Mouse (Mus musculus) embryonic facial prominence, embryonic 10.5 days (tissue): ENCODE results near the gene Foxred2. TPM values are rescaled to one million over a fixed set of nuclear protein-coding genes. Genes with fewer than 3 reads are reported as not detected.

Experiments used
- DNase-seq: peaks from one replicate; pipeline ENCODE4 v3.0.0-alpha.2; 2017; ENCODE audit warnings: low spot score
- H3K27ac ChIP-seq: fragments of 300-500 bp; sonication (generic); replicated peaks from 2 replicates; pipeline ENCODE4 v1.5.1; 2016; ENCODE audit warnings: mild to moderate bottlenecking
- H3K27me3 ChIP-seq: fragments of 300-500 bp; sonication (generic); replicated peaks from 2 replicates; pipeline ENCODE4 v1.6.1; 2016; ENCODE audit warnings: low read depth, mild to moderate bottlenecking; ENCODE audit not compliant: poor library complexity, severe bottlenecking
- H3K36me3 ChIP-seq: fragments of 300-500 bp; sonication (generic); replicated peaks from 2 replicates; pipeline ENCODE4 v1.6.1; 2016; ENCODE audit warnings: mild to moderate bottlenecking, moderate library complexity
- H3K4me1 ChIP-seq: fragments of 300-500 bp; sonication (generic); 2 replicates; pipeline ENCODE4 v1.6.1; 2016
- H3K4me3 ChIP-seq: fragments of 300-500 bp; sonication (generic); 2 replicates; pipeline ENCODE4 v1.5.1; 2016; ENCODE audit warnings: mild to moderate bottlenecking, moderate library complexity
- H3K9me3 ChIP-seq: fragments of 300-500 bp; sonication (generic); 2 replicates; pipeline ENCODE4 v1.6.1; 2016; ENCODE audit warnings: mild to moderate bottlenecking
- WGBS: fragments of 180-500 bp; shearing (Covaris S2); methylation state at CpG from one replicate; pipeline ENCODE4 v1.1.7; 2016; 5-methylcytosine and 5-hydroxymethylcytosine counted together
- polyA plus RNA-seq: library from polyadenylated mRNA; unstranded; fragments of >200 nt; fragmentation: Nextera tagmentation; extraction: Ambion mirVana; gene quantifications from 2 replicates; pipeline ENCODE4 v1.2.1, GENCODE M21; 2016

Foxred2 gene
- polyA plus RNA-seq, 1 experiment from 2014 or later, result 7.2 TPM

GRCm38 (mm10) chr15:77923267-77924035, 33.1 kb downstream of the Foxred2 start:
- 69% methylated on average over 9 of the region's 9 CpGs for WGBS
- Histone ChIP-seq H3K27ac (no peak overlapping the region), H3K9me3 (no peaks in the 10 kb centered on the region), H3K36me3 (peaks cover 89% of the 10 kb centered on the region), H3K4me3 (no peak overlapping the region), H3K4me1 (peaks cover 20% of the 10 kb centered on the region), H3K27me3 (no peaks in the 10 kb centered on the region)
- no peak for DNase-seq

GRCm38 (mm10) chr15:77922710-77923109, 33.8 kb downstream of the Foxred2 start:
- Histone ChIP-seq H3K27ac (no peak overlapping the region), H3K27me3 (no peaks in the 10 kb centered on the region), H3K4me3 (no peak overlapping the region), H3K9me3 (no peaks in the 10 kb centered on the region), H3K4me1 (peaks cover 14% of the 10 kb centered on the region), H3K36me3 (peaks cover 96% of the 10 kb centered on the region)
- DNase-seq, result no peak
- 86% methylated on average over 9 of the region's 9 CpGs for WGBS

GRCm38 (mm10) chr15:77921636-77922035, 34.9 kb downstream of the Foxred2 start:
- H3K36me3 ChIP-seq, result peaks cover 94% of the 10 kb centered on the region
- H3K4me1 ChIP-seq, result peaks cover 8% of the 10 kb centered on the region
- H3K4me3 ChIP-seq, result no peak overlapping the region
- WGBS, result 89% methylated on average over 6 of the region's 6 CpGs
- H3K27me3 ChIP-seq, result no peaks in the 10 kb centered on the region
- no peak overlapping the region for H3K27ac ChIP-seq
- no peaks in the 10 kb centered on the region for H3K9me3 ChIP-seq
- DNase-seq, result no peak

- Histone ChIP-seq H3K27ac (0 out of 2 replicates have a peak overlapping the region, but pooled peaks have one; percentile 30), H3K27me3 (no peaks in the 10 kb centered on the region), H3K4me3 (no peak overlapping the region; the same call in 1 of the 2 replicates), H3K36me3 (peaks cover 94% of the 10 kb centered on the region), H3K4me1 (peaks cover 8% of the 10 kb centered on the region), H3K9me3 (no peaks in the 10 kb centered on the region)
- WGBS, result 85% methylated on average over 10 of the region's 10 CpGs
- DNase-seq, result peak; percentile 37
These were observed 35.7 kb downstream of the Foxred2 start for GRCm38 (mm10) chr15:77920511-77921462.

GRCm38 (mm10) chr15:77919441-77919840, 37.1 kb downstream of the Foxred2 start:
- Histone ChIP-seq H3K27ac (no peak overlapping the region), H3K4me3 (no peak overlapping the region), H3K9me3 (no peaks in the 10 kb centered on the region), H3K4me1 (peaks cover 8% of the 10 kb centered on the region), H3K36me3 (peaks cover 96% of the 10 kb centered on the region), H3K27me3 (no peaks in the 10 kb centered on the region)
- no peak for DNase-seq
- 90% methylated on average over 12 of the region's 12 CpGs for WGBS

- peak; percentile 90 for DNase-seq
- Histone ChIP-seq H3K36me3 (peaks cover 83% of the 10 kb centered on the region), H3K9me3 (no peaks in the 10 kb centered on the region), H3K4me1 (peaks cover 21% of the 10 kb centered on the region), H3K4me3 (no peak overlapping the region), H3K27me3 (no peaks in the 10 kb centered on the region), H3K27ac (no peak overlapping the region)
- 39% methylated on average over 8 of the region's 8 CpGs for WGBS
These were observed 39.5 kb downstream of the Foxred2 start for GRCm38 (mm10) chr15:77916851-77917544.

GRCm38 (mm10) chr15:77915287-77915686, 41.2 kb downstream of the Foxred2 start:
- H3K4me3 ChIP-seq, result no peak overlapping the region
- peaks cover 68% of the 10 kb centered on the region for H3K36me3 ChIP-seq
- H3K27me3 ChIP-seq, result no peaks in the 10 kb centered on the region
- H3K4me1 ChIP-seq, result peaks cover 26% of the 10 kb centered on the region
- H3K9me3 ChIP-seq, result no peaks in the 10 kb centered on the region
- DNase-seq, result no peak
- no peak overlapping the region for H3K27ac ChIP-seq
- WGBS, result 98% methylated on average over 4 of the region's 4 CpGs

GRCm38 (mm10) chr15:77914507-77914906, 42.0 kb downstream of the Foxred2 start:
- peaks cover 60% of the 10 kb centered on the region for H3K36me3 ChIP-seq
- WGBS, result 95% methylated on average over 3 of the region's 3 CpGs

GRCm38 (mm10) chr15:77913054-77913453, 43.5 kb downstream of the Foxred2 start:
- WGBS, result 87% methylated on average over 8 of the region's 8 CpGs
- Histone ChIP-seq H3K27ac (peak overlapping the region; percentile 76; the same call in 1 of the 2 replicates), H3K36me3 (peaks cover 46% of the 10 kb centered on the region), H3K27me3 (no peaks in the 10 kb centered on the region), H3K4me3 (no peak overlapping the region), H3K9me3 (no peaks in the 10 kb centered on the region), H3K4me1 (peaks cover 35% of the 10 kb centered on the region)
- no peak for DNase-seq

More at GRCm38 (mm10) chr15:77914507-77914906, 42.0 kb downstream of the Foxred2 start:
- Histone ChIP-seq H3K4me1 (peaks cover 26% of the 10 kb centered on the region), H3K9me3 (no peaks in the 10 kb centered on the region), H3K4me3 (no peak overlapping the region), H3K27me3 (no peaks in the 10 kb centered on the region), H3K27ac (no peak overlapping the region)
- no peak for DNase-seq

- Histone ChIP-seq H3K9me3 (no peaks in the 10 kb centered on the region), H3K4me3 (no peak overlapping the region), H3K27ac (peak overlapping the region; percentile 76), H3K4me1 (peaks cover 40% of the 10 kb centered on the region), H3K27me3 (no peaks in the 10 kb centered on the region), H3K36me3 (peaks cover 41% of the 10 kb centered on the region)
- WGBS, result 52% methylated on average over 7 of the region's 7 CpGs
- DNase-seq, result no peak
These were observed 43.9 kb downstream of the Foxred2 start for GRCm38 (mm10) chr15:77912585-77912984.

GRCm38 (mm10) chr15:77912048-77912447, 44.5 kb downstream of the Foxred2 start:
- 44% methylated on average over 5 of the region's 5 CpGs for WGBS
- Histone ChIP-seq H3K9me3 (no peaks in the 10 kb centered on the region), H3K4me1 (peaks cover 46% of the 10 kb centered on the region), H3K4me3 (no peak overlapping the region), H3K27ac (peak overlapping the region; percentile 76), H3K27me3 (no peaks in the 10 kb centered on the region), H3K36me3 (peaks cover 38% of the 10 kb centered on the region)
- no peak for DNase-seq

- Histone ChIP-seq H3K9me3 (no peaks in the 10 kb centered on the region), H3K36me3 (peaks cover 28% of the 10 kb centered on the region), H3K27ac (peak overlapping the region; percentile 26; the same call in 1 of the 2 replicates), H3K4me3 (no peak overlapping the region), H3K27me3 (peaks cover 3% of the 10 kb centered on the region; the same call in 1 of the 2 replicates), H3K4me1 (peaks cover 55% of the 10 kb centered on the region)
- DNase-seq, result peak; percentile 47
- WGBS, result 15% methylated on average over 2 of the region's 2 CpGs
These were observed 45.5 kb downstream of the Foxred2 start for GRCm38 (mm10) chr15:77911065-77911464.
